Mouse (Mus musculus) midbrain, embryonic 10.5 days (tissue): ENCODE results near the gene Fbxo44. TPM values are rescaled to one million over a fixed set of nuclear protein-coding genes. Genes with fewer than 3 reads are reported as not detected.

Experiments
- microRNA-seq: library from miRNA; unstranded; fragments of <30 nt; microRNA quantifications from one replicate; pipeline ENCODE4, GENCODE M21; 2017
- polyA plus RNA-seq: library from polyadenylated mRNA; unstranded; fragments of >200 nt; fragmentation: Nextera tagmentation; extraction: Ambion mirVana; gene quantifications from 2 replicates; pipeline ENCODE4 v1.2.1, GENCODE M21; 2016

Gene Fbxo44
- polyA plus RNA-seq, 1 experiment from 2014 or later = 39.6 TPM

Small RNAs within 50 kb of the gene (microRNA-seq; reads per million reads assigned to microRNA genes)
- gene Mir7022 = not detected

Other genes with a start within 250 kb of the Fbxo44 start
- gene Plod1, start 223.7 kb downstream of the Fbxo44 start, polyA plus RNA-seq = 26.9 and 28.2 TPM in 2 replicates
- 11.6 and 11.7 TPM in 2 replicates for gene 2510039O18Rik, start 219.6 kb downstream of the Fbxo44 start, polyA plus RNA-seq
- not detected in 2 replicates for gene Nppb, start 174.7 kb downstream of the Fbxo44 start, polyA plus RNA-seq
- 0.25 and 0.67 TPM in 2 replicates for gene Nppa, start 159.8 kb downstream of the Fbxo44 start, polyA plus RNA-seq
- gene Clcn6, start 121.7 kb downstream of the Fbxo44 start, polyA plus RNA-seq = 15.6 and 20.4 TPM in 2 replicates
- 25.4 and 33.3 TPM in 2 replicates for gene Mthfr, start 121.4 kb downstream of the Fbxo44 start, polyA plus RNA-seq
- gene Agtrap, start 72.5 kb downstream of the Fbxo44 start, polyA plus RNA-seq = 16.4 and 17.4 TPM in 2 replicates
- gene Mad2l2, start 30.1 kb downstream of the Fbxo44 start, polyA plus RNA-seq = 72.6 and 85.2 TPM in 2 replicates
- 5.3 and 7.5 TPM in 2 replicates for gene Draxin, start 29.8 kb downstream of the Fbxo44 start, polyA plus RNA-seq
- 11.4 and 13.0 TPM in 2 replicates for gene Fbxo6, start 8.3 kb downstream of the Fbxo44 start, polyA plus RNA-seq
- gene Fbxo2, start 139 bp upstream of the Fbxo44 start, polyA plus RNA-seq = 1.1 and 1.3 TPM in 2 replicates
- 3.2 and 3.7 TPM in 2 replicates for gene Disp3, start 127.5 kb upstream of the Fbxo44 start, polyA plus RNA-seq